Mouse (Mus musculus) megakaryocyte, adult 5-6 weeks (primary cell): Measurements from ENCODE around the gene Nup153. TPM values are rescaled to one million over a fixed set of nuclear protein-coding genes. Genes with fewer than 3 reads are reported as not detected.

Experiments used
- ATAC-seq: 2 replicates; pipeline ENCODE4 v1.8.0; 2016; ENCODE audit warnings: mild to moderate bottlenecking, inconsistent platforms; ENCODE audit not compliant: poor library complexity, severe bottlenecking
- total RNA-seq, 2 experiments: library from RNA; stranded (forward) in 1 of 2; stranded (reverse) in 1 of 2; fragments of 153-499, 151-499 nt in 1 of 2; fragments of 221-1000, 200-1000 nt in 1 of 2; gene quantifications; 2 replicates each; pipeline versions ENCODE4 v1.2.3 to v1.2.4; 2015 to 2017

The Nup153 gene
- total RNA-seq, 2 experiments from 2014 or later: 52.0 to 63.5 TPM

DNA sequence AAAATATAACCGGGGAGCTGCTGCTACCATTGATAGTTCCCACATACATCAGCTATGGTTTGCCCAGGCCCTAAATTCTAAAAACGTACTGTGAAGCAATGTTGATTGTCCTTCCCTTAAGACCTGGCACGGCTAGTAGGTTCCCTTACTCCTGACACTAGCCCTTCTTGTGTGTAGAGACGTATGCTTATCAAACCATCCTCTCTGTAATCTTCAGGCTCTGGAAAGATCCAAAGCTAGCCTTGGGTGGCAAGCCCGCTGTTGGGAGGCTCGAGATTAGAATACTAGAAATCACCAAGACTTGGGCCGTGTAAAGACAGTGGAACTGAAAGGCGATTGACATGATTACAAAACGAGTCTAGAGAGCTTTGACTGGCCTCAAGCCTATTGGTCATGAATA, 57.2 kb downstream of the Nup153 start:
- no peak for ATAC-seq

DNA sequence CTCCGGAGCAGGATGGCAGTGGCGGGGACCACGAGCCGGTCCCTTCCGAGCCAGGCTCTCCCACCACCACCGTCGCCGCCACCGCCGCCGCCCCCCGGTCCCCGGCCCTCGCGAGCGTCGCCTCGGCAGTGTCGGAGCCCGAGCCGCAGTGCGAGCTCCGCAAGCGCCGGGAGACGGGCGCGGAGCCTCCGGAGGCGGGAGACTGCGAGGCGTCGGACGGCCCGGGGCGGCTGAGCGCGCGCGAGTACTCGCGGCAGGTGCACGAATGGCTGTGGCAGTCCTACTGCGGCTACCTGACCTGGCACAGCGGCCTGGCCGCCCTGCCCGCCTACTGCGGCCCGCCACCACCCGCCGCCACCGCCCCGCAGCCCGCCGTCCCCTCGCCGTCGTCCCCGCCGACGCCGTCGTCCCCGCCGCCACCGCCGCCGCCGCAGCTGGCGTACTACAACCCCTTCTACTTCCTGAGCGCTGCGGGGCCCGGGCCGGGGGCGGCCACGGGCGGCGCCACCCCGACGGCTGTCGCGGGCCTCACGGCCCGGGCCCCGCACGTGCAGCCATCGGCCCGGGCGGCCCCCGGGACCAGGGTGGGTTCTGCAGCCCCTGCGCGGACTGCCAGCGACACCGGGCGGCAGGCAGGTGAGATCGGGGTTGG, 58.0 kb downstream of the Nup153 start:
- peak; percentile 43; the same call in 1 of the 2 replicates for ATAC-seq

DNA sequence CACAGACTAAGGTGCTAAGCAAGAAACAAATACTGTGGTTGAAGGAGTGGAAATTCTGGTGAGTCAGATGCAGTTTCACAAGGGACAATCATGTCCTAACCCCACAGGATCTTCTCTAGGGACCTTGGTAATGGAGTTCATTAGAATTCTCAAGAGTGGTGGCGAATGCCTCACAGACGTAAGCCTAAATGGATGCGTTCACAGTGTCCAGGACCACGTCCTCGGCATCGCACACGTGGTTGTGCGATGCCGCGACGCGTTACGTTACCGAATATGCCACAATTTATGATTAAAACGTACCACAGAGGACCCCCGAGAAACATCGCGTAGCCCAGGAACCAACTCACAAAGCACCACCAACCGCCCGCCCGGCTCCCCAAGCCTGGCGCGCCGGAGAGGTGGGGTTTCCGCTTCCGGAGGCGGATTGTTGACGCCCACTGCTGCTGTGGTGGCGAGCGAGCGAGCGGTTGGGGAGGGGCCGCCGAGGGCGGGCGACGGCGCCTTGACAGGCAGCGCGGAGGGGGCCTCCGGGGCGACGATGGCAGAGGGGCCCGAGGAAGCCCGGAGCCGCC, 58.6 kb downstream of the Nup153 start, which contains the start of gene Fam8a1:
Gene Fam8a1, plus strand, starts transcription at position 475 of the 572 bp plus-strand sequence.
- ATAC-seq: peak; percentile 99

DNA sequence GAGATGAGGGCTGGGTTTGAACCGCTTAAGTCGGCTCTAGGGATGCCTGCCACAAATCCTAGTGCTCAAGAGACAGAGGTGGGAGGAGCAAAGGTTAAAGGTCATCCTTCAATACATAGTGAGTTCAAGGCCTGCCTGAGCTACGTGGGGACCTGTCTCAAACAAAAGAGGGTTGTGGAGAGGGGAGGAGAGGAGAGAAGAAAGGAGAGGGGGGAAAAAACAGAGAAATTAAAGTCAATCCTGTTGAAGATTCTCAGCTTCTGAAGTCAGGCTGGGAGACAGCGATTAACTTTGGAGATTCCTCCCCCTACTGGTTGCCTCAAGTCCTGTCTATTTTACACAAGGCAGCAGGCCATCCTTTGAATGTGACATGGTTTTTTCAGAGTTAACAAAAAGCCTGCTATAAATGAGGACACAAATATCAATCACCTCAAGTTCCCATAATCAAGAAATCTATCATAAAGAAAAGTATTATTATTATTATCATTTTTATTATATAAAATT, 64.2 kb downstream of the Nup153 start:
- no peak for ATAC-seq

DNA sequence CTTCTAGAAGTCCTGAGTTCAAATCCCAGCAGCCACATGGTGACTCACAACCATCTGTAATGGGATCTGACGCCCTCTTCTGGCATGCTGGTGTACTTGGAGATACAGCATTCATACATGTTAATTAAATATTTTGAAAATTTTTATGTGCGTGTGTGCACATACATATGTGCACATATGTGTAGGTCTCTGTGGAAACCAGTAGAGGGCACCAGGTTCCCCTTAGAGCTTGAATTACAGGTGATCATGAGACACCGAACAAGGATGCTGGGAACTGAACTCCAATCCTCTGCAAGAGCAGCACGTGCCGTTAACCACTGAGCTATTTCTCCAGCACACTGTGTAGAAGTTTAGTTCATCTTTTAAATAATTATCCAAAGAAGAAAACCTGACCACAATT, 68.5 kb downstream of the Nup153 start:
- ATAC-seq: no peak

DNA sequence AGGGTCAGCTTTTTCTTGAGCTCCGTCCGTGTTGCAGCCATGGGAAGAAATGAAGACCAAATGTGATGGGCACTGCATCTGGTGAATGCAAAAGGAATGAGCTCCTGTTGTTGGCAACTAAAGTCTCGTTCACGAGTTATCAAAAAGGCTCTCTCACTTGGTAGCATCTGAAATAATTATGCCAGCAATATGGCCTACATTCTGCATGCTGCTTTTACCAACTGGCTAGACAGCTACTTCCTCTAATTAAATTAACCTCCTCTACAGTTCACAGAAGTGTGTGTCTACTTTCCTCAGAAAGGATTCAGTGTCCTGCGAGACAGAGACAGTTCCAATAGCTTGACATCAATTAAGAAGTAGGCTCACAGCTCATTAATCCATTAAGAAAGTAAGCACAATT, 73.2 kb downstream of the Nup153 start:
- no peak for ATAC-seq

DNA sequence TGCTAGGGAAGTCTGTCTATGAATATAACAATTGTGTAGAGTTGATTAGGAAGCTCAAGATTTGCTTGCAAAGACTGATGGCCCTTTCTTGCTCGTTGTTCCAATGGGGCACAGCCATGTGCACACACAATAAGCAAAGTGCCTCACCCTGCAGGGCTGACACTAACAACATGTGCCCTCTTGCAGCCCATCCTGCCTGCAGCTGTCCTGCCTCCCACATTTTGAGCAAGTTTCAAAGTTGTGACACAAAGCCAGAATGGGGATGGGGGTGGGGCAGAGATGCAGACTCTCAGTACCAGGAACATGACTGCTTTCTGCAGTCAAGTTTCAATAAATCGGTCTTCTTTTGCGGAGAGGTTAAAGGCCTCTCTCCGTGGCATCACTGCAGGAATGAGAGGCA, 74.1 kb downstream of the Nup153 start:
- no peak for ATAC-seq

DNA sequence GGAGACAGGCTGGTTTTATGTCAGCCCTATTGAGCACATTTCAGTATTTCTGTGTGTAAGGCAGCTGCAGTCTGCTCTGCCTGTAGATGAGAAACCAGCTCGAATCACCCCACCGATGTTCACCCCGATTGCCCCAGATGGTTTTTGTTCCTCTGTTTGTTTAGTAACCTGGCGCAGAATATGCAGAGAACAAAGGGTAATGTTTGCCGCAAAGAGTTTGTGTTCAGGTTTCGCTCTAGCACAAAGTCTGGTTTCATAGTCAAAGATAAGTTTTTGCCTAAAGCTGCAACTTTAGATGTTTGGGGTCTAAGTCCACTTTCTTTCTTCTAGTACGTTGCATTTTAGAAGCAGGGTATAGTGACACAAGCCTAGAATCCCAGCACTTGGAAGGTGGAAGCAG, 75.1 kb downstream of the Nup153 start:
- no peak for ATAC-seq

DNA sequence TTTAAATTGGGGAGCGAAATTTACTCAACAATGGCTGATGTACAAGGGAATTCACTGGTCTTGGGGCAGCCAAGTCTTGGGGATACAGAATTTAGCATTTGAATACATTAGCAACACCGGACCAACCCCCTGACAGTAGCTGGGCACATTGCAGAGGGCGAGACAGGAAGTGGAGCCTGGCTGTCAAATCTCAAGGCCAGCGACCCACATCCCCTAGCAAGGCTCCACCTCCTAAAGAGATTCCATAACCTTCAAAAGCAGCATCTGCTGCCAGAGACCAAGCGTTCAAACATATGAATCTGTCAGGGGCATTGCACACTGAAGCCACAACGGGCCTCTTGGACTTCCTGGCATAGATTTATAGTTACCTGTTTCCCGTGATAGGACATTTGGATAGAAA, 75.9 kb downstream of the Nup153 start:
- ATAC-seq: no peak

DNA sequence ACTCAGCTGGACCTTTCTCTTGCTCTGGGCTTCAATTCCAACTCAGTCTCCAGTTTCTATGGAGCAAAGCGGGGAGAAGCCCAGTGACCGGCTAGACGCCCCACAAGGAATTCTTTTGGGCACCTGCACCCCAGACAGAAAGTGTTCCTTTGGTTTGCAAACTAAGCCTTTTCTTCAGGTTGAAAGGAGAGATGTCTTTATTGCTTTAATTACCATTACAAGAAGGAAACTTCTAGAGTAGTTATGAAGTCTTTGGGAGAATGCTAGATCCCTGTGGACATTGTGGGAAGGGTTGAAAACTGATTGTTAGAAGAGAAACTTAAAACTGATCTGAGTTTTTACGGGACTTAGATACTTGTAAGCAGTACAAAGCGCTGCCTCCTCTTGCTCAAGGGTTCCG, 82.3 kb downstream of the Nup153 start:
- ATAC-seq: no peak

DNA sequence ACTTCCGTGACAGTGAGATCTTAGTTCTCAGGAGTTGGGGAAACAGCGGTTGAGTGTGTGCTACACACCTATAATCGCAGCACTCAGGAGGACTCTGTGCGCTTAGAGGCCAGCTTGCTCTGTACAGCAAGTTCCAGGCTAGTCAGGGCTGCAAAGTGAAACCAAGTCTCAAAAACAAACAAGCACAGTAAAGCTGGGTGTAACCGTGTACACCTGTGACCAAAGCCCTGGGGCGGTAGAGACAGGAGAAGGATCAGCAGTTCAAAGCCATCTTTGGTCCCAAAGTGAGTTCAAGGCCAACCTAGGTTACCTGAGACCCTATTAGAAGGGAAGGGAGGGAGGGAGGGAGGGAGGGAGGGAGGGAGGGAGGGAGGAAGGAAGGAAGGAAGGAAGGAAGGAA, 83.6 kb downstream of the Nup153 start:
- no peak for ATAC-seq

DNA sequence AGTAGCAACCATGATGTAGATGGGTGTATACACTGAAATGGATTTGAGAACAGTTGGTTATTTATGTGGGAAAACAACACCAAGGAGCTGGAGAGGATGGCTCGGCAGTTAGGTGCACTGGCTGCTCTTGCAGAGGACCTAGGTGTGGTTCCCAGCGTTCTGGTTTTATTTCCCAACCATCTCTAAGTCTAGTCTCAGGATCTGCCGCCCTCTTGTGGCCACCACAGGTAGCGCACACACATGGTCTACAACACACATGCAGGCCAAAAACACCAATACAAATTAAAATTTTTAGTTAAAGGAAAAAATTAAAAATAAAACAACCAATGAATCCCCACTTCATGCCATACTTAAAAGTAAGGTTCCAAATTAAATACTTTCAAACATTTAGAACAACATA, 85.4 kb downstream of the Nup153 start:
- no peak for ATAC-seq

DNA sequence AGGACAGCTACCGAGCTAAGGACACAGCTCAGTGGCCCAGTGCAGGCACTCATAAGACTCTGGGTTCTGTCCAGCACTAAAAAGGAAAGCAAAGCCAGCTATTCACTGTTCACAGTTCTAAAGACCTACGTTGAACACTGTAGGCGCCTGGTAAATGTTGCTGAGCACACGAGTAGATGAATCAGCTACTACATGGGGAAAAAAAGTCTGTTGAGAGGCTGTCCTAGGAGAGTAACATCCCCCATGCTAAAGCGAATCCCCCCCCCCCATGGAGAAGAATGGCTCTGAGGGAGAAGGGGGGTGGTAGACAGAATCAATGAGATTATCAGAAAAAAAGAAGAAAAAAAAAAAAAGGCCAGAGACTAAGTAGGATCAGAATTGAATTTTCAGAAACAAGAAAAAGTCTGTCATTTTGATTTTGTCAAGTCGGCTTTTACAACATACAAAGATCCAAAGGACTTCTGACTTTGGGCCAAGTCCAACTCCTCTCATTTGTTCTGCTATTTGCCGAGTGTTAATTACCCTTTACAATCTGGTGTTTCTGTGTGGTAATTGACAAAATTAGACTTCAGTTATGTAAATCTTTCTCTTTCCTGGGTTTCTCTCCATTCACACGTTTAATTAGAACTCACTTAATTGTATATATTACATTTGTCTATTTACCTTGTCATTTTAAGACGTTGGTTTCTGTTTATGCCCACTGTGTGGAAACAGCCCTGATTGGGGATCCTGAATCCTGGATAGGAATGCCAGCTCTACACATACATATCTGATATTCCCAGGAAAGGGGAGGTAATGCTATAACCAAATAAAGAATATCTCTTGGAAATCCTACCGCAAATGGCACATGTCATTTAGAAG, 86.9 kb downstream of the Nup153 start:
- no peak for ATAC-seq

DNA sequence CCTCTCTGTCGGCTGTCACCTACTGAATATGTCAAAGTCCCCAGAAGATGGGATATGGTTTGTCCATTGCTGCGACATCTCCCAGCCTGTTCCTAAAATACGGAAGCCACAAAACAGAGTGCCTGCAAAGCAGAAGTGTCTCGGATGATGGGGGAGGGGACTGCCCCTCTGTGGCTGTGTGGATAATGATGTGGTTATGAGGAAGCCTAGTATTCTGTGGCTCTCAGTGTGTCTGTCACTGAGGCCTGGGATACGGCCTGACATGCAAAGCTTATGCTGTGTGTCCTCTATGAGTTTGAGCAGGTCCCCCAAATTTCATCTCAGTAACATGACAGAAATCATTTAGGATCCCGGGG, 93.6 kb downstream of the Nup153 start:
- peak; percentile 98 for ATAC-seq

DNA sequence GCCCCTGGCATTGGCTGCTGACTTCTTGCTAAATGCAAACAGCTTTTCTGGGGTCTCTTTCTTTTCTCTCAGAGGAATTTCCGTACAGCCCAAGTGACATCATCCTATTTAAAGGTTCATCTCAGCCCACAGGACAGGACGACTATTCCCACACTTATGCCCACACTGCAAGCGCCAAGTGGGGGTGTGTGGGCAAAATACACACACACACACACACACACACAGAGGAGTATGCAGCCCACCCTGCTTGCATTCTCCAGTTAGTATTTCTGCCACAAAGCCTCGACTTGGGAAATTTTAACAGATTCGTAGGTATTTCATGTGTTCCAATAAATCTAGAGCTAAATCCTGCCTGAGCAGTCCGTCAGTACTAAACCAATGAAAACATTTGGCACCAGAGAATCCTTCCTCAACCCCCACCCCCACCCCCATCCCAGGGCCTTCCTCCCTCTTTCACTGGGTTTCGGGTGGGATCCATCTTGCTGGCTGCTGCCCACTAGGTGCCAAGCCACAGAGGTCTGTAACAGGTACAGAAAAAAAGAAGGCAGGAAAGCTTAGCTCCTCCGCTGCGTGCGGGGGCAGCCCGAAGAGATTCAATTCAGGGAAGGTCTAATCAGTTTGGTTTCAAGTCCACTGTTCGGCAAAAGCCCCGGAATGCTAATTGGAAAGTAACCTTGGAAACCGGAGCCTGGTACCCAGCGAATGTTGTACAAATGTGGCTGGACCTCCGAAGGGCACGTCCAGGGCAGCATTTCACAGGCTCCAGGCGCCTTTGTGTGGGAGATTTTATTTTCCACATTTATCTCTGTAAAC, 94.2 kb downstream of the Nup153 start:
- ATAC-seq: no peak

DNA sequence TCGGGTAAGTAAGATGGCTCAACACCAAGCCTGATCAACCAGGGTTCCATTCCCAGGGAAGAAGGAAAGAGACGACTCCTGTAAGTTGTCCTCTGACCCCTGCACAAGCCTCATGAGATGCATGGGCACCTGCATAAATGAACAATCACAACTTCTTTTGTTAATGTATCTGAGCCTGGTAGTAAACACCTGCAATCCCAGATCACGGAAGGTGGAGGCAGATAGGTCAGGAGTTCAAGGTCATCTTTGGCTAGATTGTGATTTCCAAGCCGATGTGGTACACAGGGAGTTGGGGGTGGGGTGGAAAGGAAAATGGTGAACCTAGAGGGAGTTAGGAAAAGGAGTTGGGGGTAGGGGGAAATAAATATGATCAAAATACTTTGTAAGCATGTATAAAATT, 94.9 kb downstream of the Nup153 start:
- ATAC-seq: no peak

Other genes with a start within 250 kb of the Nup153 start
- not detected in 2 replicates for gene Cap2, start 226.1 kb downstream of the Nup153 start, total RNA-seq (2015)
- not detected in 2 replicates for gene Cap2, start 226.1 kb downstream of the Nup153 start, total RNA-seq (2017)
- 13.9 and 23.6 TPM in 2 replicates for gene Fam8a1, start 58.4 kb downstream of the Nup153 start, total RNA-seq (2015)
- 9.8 and 14.8 TPM in 2 replicates for gene Fam8a1, start 58.4 kb downstream of the Nup153 start, total RNA-seq (2017)
- gene Kif13a, start 201.9 kb upstream of the Nup153 start, total RNA-seq (2015): 21.2 and 25.8 TPM in 2 replicates
- 46.9 and 47.5 TPM in 2 replicates for gene Kif13a, start 201.9 kb upstream of the Nup153 start, total RNA-seq (2017)